Mouse (Mus musculus) embryonic stem cell, embryonic (primary cell): ENCODE measurements at regions not wholly inside any gene's neighbourhood (a gene's known extent, or its start where the extent isn't known, plus 50 kb on each side); places are given as distances from the start of the nearest gene placed in this dataset.

Source experiments
- CTCF ChIA-PET, 4 experiments: fragments of 300-600 bp in 2 of 4; fragments of 350-600 bp in 2 of 4; sonication (Branson Sonifier 250); formaldehyde crosslinking; loops; one replicate each; lab custom pipeline; 2022; ENCODE audit warnings: inconsistent platforms in 2 of 4; lab: Charles Lee
- POLR2A ChIA-PET, 4 experiments: fragments of 300-600 bp in 2 of 4; fragments of 350-600 bp in 2 of 4; sonication (Branson Sonifier 250); formaldehyde crosslinking; loops; one replicate each; lab custom pipeline; 2022; ENCODE audit warnings: antibody characterized with exemption in 4 of 4, inconsistent platforms in 1 of 4; lab: Charles Lee

DNA sequence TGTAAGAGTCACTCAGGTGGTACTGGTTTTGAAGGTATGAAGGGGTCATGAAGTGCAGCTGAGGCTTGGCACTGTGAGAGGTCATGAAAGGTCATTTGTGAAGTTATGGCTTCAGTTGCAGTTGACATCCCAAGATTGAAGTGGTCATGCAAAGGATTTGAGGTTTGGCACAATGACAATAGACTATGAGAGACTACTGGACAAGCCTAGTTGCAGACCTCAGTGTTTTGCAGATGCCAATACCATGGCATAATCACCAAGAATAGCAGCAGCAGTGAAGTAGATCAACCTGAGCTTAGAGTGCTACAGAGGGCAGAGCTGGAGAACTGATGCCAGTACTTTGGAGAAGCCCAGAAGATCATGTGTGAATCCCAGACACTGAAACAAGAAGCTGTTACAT, 765.4 kb upstream of the Kif18a start:
- CTCF ChIA-PET, result no interaction called here
- POLR2A ChIA-PET, result no interaction called here

DNA sequence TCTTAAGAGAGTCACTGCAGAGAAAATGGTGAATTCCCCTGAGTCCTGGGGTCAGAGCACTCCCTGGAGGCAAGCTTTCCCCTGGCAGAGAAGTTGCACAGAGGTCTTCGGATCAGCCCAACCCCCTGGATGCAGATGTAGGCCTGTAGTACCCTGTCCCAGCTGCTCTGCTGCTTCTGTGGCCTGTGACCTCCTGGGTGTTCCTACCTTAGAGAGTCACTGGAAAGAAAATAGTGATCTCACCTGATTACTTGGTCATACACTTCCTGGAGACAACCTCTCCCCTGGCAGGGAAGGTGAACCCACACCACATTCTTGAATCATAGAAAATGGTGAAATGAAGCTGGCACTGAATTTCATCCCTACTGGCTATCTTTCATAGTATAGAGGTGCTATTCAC, 751.1 kb upstream of the Kif18a start:
- ChIA-PET CTCF (interaction anchor here in 1 of 4 experiments (0.6 kb wide), 1 partner anchor 116 kb away, joined by 7 read pairs; no protein-coding TSS in a partner anchor), POLR2A (no interaction called here)
